Mouse (Mus musculus) liver, postnatal 0 days (tissue): ENCODE measurements around the gene Mzt1.

Experiments
- CTCF ChIP-seq: sonication (generic); IDR thresholded peaks from 2 replicates; pipeline ENCODE4 v1.5.1; 2016; ENCODE audit warnings: antibody characterized with exemption, low read depth
- EP300 ChIP-seq: IDR thresholded peaks from 2 replicates; pipeline ENCODE4 v1.6.1; 2016; ENCODE audit warnings: antibody characterized with exemption, low read depth, mild to moderate bottlenecking

DNA sequence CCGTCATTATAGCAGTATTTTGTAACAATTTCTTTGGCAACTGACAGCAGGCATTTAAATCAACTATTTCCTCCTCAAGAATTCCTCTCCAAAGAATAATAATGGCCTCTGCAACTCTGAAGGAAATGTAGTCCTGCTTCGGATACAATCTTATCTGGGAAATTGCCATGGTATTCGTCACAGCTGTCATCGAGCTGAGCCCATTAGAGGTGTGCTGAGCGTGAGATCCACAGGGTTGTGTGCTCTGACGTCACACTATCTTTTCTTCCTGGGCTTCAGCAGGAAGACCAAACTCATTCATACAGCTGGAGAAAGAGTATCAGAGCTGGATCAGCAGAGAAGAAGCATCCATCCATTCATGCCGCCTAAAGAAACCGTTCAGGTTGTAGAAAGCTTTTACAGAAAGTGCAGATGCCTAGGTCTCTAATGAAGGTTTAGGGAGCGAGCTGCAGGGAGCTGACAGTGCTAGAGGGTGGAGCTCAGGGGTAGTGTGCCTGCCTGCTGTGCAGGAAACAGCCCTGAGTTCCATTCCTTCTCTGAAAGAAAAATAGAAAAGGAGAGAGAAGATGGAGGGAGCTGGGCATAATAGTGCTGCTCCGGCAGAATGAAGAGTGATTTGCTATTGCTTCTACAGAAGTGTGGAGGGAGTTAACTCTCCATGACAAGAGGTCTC is 26.7 kb downstream of the Mzt1 start:
- TF ChIP-seq CTCF, result no peak
- no peak for TF ChIP-seq EP300
